Mouse (Mus musculus) kidney, postnatal 0 days (tissue): ENCODE data around the gene Olfr798. TPM values are rescaled to one million over a fixed set of nuclear protein-coding genes. Genes with fewer than 3 reads are reported as not detected.

Source experiments
- ATAC-seq: fragments of 200-750 bp; cut with Nextera tagmentation; replicated peaks from 2 replicates; pipeline ENCODE4 v1.8.0; 2017; ENCODE audit warnings: low read depth, moderate number of reproducible peaks, moderate TSS enrichment, moderate library complexity; ENCODE audit not compliant: low FRiP score
- DNase-seq: peaks from one replicate; pipeline ENCODE4 v3.0.0-alpha.2; 2016; ENCODE audit warnings: low spot score
- H3K27ac ChIP-seq: fragments of 300-500 bp; sonication (generic); 2 replicates; pipeline ENCODE4 v1.5.1; 2014; ENCODE audit warnings: mild to moderate bottlenecking
- H3K27me3 ChIP-seq: fragments of 300-500 bp; sonication (generic); 2 replicates; pipeline ENCODE4 v1.6.1; 2014; ENCODE audit warnings: low read length, mixed read lengths; ENCODE audit not compliant: insufficient read depth
- H3K36me3 ChIP-seq: fragments of 300-500 bp; sonication (generic); 2 replicates; pipeline ENCODE4 v1.6.1; 2014; ENCODE audit warnings: low read length, mixed read lengths; ENCODE audit not compliant: insufficient read depth
- H3K4me1 ChIP-seq: fragments of 300-500 bp; sonication (generic); replicated peaks from 2 replicates; pipeline ENCODE4 v1.6.1; 2014; ENCODE audit warnings: antibody characterized with exemption, low read length, mixed read lengths; ENCODE audit not compliant: insufficient read depth
- H3K4me2 ChIP-seq: fragments of 300-500 bp; sonication (generic); 2 replicates; pipeline ENCODE4 v1.6.1; 2014; ENCODE audit warnings: mild to moderate bottlenecking, low read length, moderate library complexity, mixed read lengths
- H3K4me3 ChIP-seq: fragments of 300-500 bp; sonication (generic); replicated peaks from 2 replicates; pipeline ENCODE4 v1.5.1; 2014; ENCODE audit warnings: low read depth, low read length
- H3K9ac ChIP-seq: fragments of 300-500 bp; sonication (generic); 2 replicates; pipeline ENCODE4 v1.6.1; 2014; ENCODE audit warnings: low read depth, low read length
- H3K9me3 ChIP-seq: fragments of 300-500 bp; sonication (generic); replicated peaks from 2 replicates; pipeline ENCODE4 v1.6.1; 2016; ENCODE audit warnings: low read length, inconsistent platforms, mixed read lengths
- CTCF ChIP-seq: IDR thresholded peaks from 2 replicates; pipeline ENCODE4 v1.5.1; 2016; ENCODE audit warnings: antibody characterized with exemption, low read depth, mild to moderate bottlenecking, moderate library complexity
- WGBS: fragments of 180-500 bp; shearing (Covaris S2); extraction: QIAGEN DNeasy Blood & Tissue Kit; methylation state at CpG from one replicate; pipeline ENCODE4 v1.1.7; 2014; 5-methylcytosine and 5-hydroxymethylcytosine counted together
- polyA plus RNA-seq: library from polyadenylated mRNA; unstranded; fragments of >200 nt; fragmentation: Nextera tagmentation; extraction: Ambion mirVana; gene quantifications from 2 replicates; pipeline ENCODE4 v1.2.1, GENCODE M21; 2015

The Olfr798 gene
- polyA plus RNA-seq: not detected in 2 replicates

DNA sequence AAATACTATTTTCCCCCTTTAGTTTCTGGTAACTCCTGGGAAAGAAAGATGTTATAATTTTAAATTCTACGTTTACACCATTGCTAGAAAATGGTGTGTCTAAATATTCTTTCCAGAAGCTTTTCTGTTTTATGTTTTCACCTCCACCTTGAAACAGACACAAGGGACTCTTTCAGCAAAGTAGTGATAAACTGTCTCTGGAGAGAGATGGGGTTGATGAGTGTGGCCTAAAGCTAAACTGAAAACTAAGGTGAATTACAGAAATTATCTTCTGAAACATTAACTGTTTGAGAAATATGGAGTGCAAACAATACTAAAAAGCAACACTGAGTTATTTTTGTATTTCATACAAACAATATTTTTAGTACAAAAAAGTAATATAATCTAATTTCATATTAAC lies at the start of gene Olfr798:
Olfr798 (minus strand) TSS at position 101 of the 400 bp plus-strand sequence.
- H3K4me1 ChIP-seq: no peaks in the 10 kb centered on the region
- H3K9me3 ChIP-seq: no peaks in the 10 kb centered on the region
- no peak for TF ChIP-seq CTCF
- no peak within 1 kb of the TSS for H3K27ac ChIP-seq
- ATAC-seq (no peak), DNase-seq (no peak)
- no peaks in the 10 kb centered on the region for H3K36me3 ChIP-seq
- no peak within 1 kb of the TSS for H3K9ac ChIP-seq
- H3K4me2 ChIP-seq: no peak within 1 kb of the TSS
- H3K27me3 ChIP-seq: no peaks in the 10 kb centered on the region
- H3K4me3 ChIP-seq: no peak within 1 kb of the TSS
- WGBS: 70% methylated on average over 1 of the region's 1 CpGs

DNA sequence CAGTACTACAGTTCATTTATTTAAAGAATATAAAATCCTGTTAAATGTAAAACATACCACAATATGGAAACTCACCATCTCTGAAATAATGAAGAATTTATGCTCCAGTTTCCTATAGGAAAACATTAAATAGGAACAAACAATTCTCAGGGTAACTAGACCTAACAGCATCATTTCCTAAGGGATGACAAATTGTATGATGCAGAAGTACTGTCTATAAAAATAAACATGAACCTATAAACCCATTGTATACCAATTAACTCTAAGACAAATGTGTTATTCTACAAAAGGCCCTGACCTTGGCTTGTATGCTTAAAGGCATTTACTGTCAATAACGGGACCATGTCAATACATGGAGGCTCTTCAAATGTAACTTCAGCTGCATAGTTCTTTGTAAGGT lies 46.0 kb upstream of the Olfr798 start, which contains the start of gene Olfr801:
Olfr801 (minus strand) TSS at position 101 of the 400 bp plus-strand sequence.
- H3K4me3 ChIP-seq: no peak within 1 kb of the TSS
- no peaks in the 10 kb centered on the region for H3K9me3 ChIP-seq
- no peak for TF ChIP-seq CTCF
- no peaks in the 10 kb centered on the region for H3K4me1 ChIP-seq
- no peak within 1 kb of the TSS for H3K9ac ChIP-seq
- 76% methylated on average over 1 of the region's 1 CpGs for WGBS
- H3K4me2 ChIP-seq: no peak within 1 kb of the TSS
- no peak within 1 kb of the TSS for H3K27ac ChIP-seq
- DNase-seq: no peak
- no peak for ATAC-seq
- H3K27me3 ChIP-seq: no peaks in the 10 kb centered on the region
- H3K36me3 ChIP-seq: no peaks in the 10 kb centered on the region

- no peak for DNase-seq
- Histone ChIP-seq H3K9ac (no peak within 1 kb of the TSS), H3K36me3 (no peaks in the 10 kb centered on the region), H3K9me3 (no peaks in the 10 kb centered on the region), H3K4me3 (no peak within 1 kb of the TSS), H3K4me2 (no peak within 1 kb of the TSS), H3K4me1 (no peaks in the 10 kb centered on the region), H3K27ac (no peak within 1 kb of the TSS), H3K27me3 (no peaks in the 10 kb centered on the region)
- no peak for TF ChIP-seq CTCF
- ATAC-seq: no peak
Observed at GRCm38 (mm10) chr10:129657394-129657793, 29.7 kb upstream of the Olfr798 start, which contains the start of gene Olfr800. Gene Olfr800 (plus strand): TSS chr10:129657694.

GRCm38 (mm10) chr10:129651763-129652162 lies 24.0 kb upstream of the Olfr798 start:
- Histone ChIP-seq H3K9ac (no peak overlapping the region), H3K36me3 (no peaks in the 10 kb centered on the region), H3K4me1 (no peaks in the 10 kb centered on the region), H3K9me3 (no peaks in the 10 kb centered on the region), H3K4me2 (no peak overlapping the region), H3K27ac (no peak overlapping the region), H3K4me3 (no peak overlapping the region), H3K27me3 (no peaks in the 10 kb centered on the region)
- WGBS: 80% methylated on average over 1 of the region's 1 CpGs
- DNase-seq: no peak
- no peak for ATAC-seq
- no peak for TF ChIP-seq CTCF

- Histone ChIP-seq H3K9ac (no peak within 1 kb of the TSS), H3K27me3 (no peaks in the 10 kb centered on the region), H3K4me1 (no peaks in the 10 kb centered on the region), H3K9me3 (no peaks in the 10 kb centered on the region), H3K27ac (no peak within 1 kb of the TSS), H3K4me2 (no peak within 1 kb of the TSS), H3K36me3 (no peaks in the 10 kb centered on the region), H3K4me3 (no peak within 1 kb of the TSS)
- DNase-seq: no peak
- TF ChIP-seq CTCF: no peak
- ATAC-seq: no peak
- WGBS: 26% methylated on average over 1 of the region's 1 CpGs
Observed at GRCm38 (mm10) chr10:129637184-129637583, 9.4 kb upstream of the Olfr798 start, which contains the start of gene Olfr799. Gene Olfr799 (plus strand): TSS chr10:129637484.

- ATAC-seq (no peak), DNase-seq (no peak)
- Histone ChIP-seq H3K27me3 (no peaks in the 10 kb centered on the region), H3K4me3 (no peak overlapping the region), H3K4me2 (no peak overlapping the region), H3K36me3 (no peaks in the 10 kb centered on the region), H3K9me3 (no peaks in the 10 kb centered on the region), H3K27ac (no peak overlapping the region), H3K4me1 (no peaks in the 10 kb centered on the region), H3K9ac (no peak overlapping the region)
- TF ChIP-seq CTCF: no peak
Observed at GRCm38 (mm10) chr10:129623251-129623650, 4.5 kb downstream of the Olfr798 start.

- no peak overlapping the region for H3K4me2 ChIP-seq
- DNase-seq (no peak), ATAC-seq (no peak)
- WGBS: 26% methylated on average over 1 of the region's 1 CpGs
- no peaks in the 10 kb centered on the region for H3K36me3 ChIP-seq
- H3K27ac ChIP-seq: no peak overlapping the region
- no peak overlapping the region for H3K9ac ChIP-seq
- no peaks in the 10 kb centered on the region for H3K4me1 ChIP-seq
- TF ChIP-seq CTCF: no peak
- no peaks in the 10 kb centered on the region for H3K9me3 ChIP-seq
- H3K4me3 ChIP-seq: no peak overlapping the region
- no peaks in the 10 kb centered on the region for H3K27me3 ChIP-seq
Observed at GRCm38 (mm10) chr10:129621724-129622123, 6.0 kb downstream of the Olfr798 start.
